Mouse (Mus musculus) right cerebral cortex, postnatal 14 days (tissue): Measurements from ENCODE around the gene Amdhd1.
"Not testable (repeated sequence)": the region's sequence is repeated elsewhere in the genome, so short reads cannot be mapped to it uniquely, and the experiment has no call there.

Experiments
- DNase-seq: peaks from one replicate; pipeline ENCODE4 v3.0.0; 2022

The Amdhd1 gene

DNA sequence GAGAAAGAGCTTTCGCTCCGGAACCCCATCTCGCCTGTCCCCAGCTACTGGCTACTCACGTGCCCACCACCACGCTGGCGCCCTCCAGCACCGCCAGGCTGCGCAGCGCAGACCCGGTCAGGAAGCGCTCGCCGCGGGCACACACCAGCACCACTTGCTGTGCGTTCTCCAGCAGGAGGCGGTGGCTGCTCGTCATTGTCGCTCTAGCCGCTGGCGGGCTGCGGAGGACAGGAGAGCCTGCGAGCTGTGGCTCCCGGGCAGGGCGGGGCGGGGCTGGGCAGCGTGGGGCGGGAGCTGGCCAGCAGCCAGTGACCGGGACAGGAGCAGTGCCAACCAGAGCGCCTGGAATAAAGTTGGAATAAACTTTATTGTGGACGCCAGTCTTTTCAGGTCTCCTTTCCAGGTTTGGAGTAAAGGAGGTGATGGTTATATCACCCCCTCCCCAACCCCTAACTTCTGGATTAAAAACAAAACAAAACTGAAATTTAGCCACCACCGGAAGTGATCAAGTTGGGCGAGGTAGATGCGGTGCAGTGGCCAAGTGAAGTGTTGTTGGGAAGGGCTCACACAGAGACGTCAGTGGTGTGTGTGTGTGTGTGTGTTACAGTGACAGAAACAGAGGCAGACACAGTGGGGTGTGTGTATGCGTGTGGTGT is at the start of gene Amdhd1:
Gene Amdhd1, minus strand, starts transcription at position 259 of the 656 bp plus-strand sequence.
- peak; percentile 72 for DNase-seq

DNA sequence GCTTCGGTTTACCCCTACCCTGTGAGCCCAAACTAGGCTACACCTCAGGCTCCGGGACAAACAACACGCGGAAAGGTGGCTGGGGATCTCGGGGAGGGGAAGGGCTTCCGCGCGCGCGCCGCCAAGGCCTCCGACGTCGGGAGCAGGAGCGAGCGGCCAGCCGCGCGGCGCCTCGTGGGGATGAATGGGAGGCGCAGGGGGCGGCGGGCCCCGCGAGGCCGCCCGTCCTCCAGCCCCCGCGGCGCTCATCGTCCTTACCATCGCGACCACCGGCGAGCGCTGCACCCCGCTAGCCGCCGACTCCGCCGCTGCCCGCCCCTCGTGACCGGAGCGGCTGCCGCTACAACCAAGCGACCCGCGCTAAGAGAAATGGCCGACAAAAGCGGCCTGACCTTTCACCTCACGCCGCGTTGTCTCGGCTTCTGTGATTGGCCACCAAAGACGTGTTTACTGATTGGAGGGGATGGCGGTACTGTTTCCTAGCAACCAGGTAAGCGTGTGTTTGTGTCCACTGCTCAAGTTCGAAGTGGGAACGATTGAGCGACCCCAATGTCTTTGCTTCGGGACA is 49.5 kb upstream of the Amdhd1 start, which contains the start of gene Snrpf:
Gene Snrpf, minus strand, starts transcription at position 426 of the 568 bp plus-strand sequence.
- peak; percentile 89 for DNase-seq

DNA sequence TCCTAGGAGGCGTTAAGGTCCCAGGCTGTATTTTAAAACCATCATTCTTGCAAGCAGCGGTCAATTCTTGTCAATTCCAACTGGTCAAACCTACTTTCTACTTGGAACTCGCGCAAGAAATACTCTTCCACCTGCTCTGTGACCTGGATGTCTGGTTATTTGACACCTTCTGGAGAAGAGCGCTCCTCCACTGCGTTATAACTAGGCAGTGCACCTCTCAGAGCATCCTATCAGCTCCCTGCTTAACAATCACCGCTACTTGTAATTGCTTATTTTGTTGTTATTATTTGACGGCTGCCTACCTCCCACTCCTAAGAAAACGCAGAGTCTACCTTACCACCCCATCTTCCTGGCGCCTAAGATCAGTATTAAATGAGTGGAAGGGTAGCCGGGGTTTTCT is 49.0 kb upstream of the Amdhd1 start:
- DNase-seq: no peak

DNA sequence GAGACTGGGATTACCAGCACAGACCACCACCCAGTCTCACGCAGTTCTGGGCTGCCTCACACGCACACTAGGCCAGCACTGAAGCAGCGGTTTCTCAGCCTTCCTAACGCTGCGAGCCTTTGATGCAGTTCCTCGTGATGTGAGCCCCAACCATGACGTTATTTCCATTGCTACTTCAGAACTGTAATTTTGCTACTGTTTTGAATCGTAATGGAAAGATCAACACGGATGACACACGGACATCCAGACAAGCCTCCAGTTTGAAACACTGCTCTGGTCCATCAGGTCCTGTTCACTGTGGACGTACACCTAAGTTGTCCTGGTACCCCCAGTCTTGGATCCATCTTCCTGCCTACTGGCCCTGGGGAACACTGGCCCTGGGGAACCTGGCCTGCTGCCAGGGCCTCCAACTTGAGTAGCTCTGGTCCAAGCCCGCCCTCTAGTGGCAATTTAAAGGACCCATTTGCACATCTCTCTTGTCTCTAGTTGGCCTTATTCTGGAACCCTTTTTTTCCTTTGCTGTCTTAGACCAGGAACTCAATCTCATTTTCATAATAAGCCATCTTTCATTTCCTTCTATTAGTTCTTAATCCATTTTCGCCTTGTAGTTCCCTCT is 37.5 kb upstream of the Amdhd1 start:
- peak; percentile 86 for DNase-seq

DNA sequence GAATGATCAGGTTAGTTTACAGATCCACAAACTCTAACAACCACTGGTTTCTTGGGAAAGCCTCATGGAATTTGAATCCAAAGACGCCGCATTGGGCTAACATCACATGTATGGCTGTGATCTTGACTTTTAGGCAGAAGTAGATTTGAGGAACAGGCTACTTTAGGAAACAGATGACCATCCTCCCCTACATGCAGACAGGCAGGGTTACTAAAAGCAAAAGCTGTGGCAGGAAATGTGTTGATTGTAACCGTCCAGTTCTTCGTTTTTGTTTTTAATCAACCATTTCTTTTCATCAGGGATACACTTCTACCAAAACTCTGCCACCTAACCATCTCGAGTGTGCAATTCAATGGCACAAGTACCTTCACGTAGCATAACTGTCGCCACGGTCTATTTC is 36.1 kb upstream of the Amdhd1 start:
- DNase-seq: no peak

DNA sequence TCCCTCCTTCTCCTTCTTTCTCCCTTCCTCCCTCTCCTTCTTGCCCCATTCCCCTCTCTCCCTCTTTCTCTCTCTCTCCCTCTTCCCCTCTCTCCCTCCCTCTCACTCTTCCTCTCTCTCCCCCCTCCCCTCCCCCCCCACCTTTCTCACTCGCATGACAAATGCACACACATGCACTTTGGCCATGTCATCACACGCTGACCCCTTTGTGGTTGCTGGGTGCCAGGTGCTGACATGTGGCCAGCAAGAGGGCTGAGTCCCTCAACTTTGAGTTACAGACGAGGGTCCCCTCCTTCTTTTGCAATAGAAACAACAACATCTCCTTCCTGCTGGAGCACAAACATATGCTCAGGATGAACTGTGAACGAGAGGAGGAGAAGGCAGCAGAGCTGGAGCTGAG is 35.1 kb upstream of the Amdhd1 start:
- no peak for DNase-seq

DNA sequence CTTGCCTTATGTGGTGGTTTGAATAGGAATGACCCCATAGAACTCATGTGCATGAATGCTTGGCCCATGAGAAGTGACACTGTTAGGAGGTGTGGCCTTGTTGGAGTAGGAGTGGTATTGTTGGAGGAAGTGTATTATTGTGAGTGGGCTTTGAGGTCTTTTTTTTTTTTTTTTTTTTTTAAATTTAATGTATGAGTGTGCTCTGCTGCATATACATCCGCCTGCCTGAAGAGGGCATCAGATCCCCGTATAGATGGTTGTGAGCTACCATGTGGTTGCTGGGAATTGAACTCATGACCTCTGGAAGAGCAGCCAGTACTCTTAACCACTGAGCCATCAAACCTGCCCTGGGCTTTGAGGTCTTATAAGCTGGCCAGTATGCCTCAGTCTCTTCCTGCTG is 32.4 kb upstream of the Amdhd1 start:
- DNase-seq: no peak

DNA sequence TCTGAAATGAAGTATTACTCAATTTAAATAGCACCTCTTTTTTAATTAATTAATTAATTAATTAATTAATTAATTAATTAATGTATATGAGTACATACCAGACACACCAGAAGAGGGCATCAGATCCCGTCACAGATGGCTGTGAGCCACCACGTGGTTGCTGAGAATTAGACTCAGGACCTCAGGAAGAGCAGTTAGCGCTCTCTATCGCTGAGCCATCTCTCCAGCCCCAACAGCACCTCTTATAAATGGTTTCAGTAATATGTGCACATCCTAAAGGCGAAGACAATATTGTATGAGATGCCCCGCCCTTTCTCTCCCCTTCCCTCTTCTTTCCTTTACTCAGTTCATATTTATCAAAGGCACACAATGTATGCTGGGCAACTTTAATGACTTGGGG is 28.8 kb upstream of the Amdhd1 start:
- DNase-seq: no peak

DNA sequence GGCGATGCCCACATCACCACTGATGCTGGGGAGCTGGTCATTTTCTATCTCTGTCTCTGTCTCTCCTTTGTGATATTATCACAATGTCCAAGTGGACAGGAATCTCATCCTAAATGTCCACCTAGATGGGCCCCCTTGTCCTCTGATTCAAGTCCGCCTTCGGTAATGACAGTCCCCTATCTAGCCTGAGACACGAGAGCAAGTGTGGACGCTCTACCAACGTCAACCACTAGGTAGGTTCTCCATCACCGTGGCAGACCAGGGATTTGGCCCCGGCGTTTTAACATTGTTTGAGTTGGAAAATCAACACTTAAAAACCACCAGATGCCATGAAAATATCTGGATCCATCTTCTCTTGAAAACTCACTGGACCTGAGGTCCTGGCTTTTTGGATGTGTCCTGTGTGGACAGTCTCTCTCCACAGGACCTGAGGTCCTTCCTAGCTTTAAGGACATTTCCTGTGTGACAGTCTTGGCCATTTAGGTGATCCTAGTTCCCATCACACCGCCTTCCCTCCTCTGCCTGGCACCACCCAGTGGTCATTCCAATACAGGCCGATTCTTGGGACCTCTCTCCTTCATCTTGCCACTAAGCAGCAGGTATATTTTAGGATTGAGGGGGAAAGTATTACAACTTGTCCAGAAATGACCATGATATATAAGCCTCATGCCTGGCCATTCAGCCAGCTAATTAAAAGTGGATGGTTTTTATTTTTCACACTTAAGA is 28.2 kb upstream of the Amdhd1 start:
- DNase-seq: no peak

DNA sequence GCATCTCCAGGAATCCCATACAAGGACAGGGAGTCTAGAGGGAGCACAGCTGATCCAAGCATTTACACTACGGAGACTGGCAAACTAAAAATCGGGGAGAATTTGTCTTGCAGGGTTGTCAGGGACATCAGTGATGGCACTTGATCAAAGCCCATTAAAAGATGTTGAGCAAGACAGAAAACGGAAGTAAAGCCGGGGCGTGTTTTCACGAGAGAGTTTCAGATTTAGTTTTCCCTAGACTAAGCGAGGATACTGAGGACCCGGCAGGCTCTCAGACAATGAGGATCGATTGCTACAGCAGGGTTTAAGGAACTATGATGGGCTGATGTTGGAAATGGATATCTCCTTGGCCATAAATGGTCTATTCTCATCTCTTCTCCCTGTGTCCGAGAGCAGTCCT is 27.2 kb upstream of the Amdhd1 start:
- DNase-seq: no peak

DNA sequence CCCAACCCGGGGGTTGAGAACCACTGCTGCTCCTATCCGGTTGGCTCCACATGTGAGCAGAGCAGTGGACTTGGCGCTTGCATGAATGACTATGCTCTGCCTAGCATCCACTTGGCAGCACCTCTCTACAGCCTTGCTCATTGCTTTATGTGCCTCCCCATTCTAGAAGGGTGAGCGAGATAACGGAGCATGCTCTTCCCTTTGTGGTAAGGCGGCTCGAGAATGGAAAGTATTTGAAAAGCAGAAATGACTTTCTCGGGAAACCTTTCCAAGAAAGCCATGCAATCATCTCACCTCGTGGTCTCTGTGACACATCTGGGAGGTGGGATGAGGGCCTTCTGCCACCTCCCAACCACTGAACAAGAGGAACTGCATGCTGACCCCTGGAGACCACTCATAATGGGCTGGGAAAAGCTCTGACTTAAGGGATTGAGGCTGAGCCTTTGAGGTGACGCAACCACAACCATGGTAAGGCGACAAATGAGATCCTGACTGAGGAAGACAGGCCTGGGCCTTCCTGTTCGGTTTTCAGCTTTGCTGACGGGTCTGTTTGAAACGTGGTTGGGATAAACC is 24.8 kb upstream of the Amdhd1 start:
- DNase-seq: no peak

DNA sequence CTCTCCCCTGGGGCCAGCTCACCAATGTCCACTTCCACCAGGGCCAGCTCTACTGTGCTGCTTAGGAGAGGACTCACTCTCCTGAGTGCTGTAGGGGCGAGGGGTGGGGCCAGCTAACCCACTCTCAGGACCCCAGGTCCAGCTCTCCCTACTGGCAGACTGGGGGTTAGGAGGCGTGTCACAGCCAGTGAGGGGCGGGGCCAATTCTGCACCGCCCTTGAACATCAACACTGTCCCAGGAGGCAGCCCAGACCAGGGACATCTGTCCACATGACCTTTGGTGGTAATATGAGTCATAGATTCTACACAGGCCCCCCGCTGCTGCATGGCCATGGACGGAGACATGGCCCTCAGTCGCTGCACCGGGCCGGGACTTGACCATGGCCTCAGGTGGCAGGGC is 20.0 kb upstream of the Amdhd1 start:
- DNase-seq: no peak

DNA sequence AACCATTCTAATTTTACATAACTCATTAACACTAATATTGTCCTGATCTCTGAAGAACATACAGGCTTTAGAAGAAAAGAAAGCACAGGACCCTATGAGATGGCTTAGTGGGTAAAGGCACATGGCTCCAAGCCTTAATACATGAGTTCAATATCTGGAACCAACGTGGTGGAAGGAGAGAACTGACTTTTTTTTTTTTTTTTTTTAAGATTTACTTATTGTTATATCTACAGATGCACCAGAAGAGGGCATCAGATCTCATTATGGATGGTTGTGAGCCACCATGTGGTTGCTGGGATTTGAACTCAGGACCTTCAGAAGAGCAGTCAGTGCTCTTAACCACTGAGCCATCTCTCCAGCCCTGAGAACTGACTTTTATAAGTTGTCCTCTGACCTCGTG is 18.1 kb upstream of the Amdhd1 start:
- DNase-seq: not testable (repeated sequence)

DNA sequence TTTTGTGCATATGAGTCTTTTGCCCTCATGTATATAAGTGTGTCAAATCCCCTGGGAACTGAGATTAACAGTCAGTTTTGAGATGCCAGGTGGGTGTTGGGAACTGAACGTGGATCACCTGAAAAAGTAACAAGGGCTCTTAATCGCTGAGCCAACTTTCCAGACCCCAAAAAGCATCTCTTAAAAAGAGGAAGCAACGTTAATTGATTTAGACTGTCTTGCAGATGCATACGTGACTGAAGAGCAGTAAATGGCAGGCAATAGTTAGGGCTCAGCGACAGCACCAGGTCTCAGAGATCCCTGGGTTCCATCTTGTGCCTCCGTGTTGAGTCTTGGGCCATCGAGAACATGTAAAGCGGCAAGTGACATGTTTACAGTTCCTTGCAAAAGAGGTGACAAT is 12.8 kb upstream of the Amdhd1 start:
- no peak for DNase-seq

DNA sequence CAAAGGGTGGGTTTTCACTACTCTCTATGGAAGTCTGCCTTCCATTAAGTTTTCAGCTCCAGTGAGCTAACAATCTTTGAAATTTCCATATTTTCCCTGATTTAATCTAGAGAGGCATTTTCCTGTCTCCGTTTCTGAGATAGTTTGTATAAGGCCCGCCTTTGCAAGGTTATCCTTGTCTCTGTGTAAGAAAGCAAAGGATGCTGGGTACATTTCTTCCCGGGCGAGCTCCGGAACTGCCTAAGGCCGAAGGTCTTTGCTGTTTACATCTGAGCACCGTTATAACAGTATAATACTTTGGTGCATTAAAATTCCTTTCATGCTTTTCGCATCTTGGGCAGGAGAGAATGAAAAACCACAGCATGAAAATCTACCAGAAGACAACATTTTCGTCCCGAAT is 10.0 kb upstream of the Amdhd1 start:
- DNase-seq: no peak

DNA sequence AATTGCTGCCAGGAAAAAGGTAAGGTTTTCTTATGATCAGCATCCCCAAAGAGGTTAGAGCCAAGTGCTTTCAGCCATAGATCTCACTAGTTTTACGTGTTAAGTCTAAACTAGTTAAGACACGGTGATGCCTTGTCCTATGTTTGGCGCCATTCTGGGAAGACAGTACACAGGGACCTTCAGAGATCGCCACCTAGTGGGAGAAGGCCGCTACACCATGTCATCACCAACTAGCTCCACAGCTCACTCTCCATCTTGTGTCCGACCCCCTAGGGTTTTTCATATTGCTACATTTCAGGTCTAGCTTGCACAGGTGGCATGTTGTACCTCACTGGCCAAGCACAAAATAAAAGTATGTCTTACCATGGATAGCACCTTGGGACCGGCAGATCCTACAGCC is 9.2 kb upstream of the Amdhd1 start:
- peak; percentile 84 for DNase-seq

DNA sequence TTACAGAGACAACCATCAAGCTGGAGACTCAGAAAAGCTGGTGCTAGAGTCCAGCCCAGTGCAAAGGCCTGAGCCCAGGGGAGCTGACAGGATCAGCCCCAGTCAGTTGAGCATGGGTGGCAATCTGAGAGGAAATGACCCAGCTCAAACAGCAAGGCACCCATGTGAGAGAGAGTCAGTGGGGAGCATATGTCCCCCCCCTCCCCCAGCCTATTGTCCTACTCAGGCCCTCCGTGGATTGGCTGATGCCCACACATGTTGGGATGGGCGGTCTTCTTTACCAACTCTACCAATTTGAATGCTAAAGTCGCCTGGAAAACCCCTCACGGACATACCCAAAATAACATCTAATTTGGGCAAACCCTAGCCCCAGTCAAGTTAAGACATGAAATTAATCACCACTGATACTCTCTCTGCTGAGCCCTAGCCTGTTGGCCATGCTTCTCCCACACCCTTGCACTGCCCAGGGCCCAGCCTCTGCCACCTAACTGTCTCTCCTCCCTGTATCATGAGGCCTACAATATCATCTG is 8.0 kb upstream of the Amdhd1 start:
- no peak for DNase-seq

DNA sequence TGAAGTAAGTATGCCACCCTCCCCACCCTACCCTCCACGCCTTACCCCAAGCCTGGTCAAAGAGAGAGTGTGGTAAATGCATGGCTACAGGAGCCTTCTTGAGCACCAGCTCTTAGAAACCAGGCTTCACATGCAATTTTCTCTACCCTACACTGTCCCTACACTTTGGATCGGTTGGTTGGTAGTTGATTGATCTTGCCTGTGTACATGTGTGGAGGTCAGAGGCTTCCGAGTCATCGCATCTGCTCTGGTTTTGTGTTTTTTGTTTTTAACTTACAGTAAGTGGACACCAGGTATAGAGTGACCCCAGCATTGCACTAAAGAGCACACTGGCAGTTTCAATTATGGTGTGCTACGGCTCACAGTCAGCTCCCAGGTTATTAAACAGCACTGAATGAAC is 4.3 kb upstream of the Amdhd1 start:
- DNase-seq: no peak

DNA sequence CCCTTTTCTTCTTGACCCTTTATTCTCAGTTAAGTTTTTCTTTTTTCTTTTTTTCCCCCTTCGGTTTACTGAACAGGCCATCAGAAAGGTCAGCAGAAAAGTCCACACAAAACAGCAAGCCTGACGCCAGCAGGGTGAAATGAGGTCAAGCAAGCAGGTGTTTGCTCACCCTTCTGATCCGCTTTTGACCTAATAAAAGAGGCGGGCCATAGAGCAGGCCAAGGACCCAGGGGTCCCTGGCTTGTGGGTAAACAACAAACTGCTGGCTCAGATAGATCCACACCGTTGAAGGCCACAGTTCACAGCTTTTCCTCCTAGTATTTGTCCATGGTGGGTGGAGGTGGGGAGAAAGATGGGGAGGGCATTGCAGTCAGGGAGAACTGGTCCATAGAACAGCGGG is 3.3 kb upstream of the Amdhd1 start:
- DNase-seq: no peak

DNA sequence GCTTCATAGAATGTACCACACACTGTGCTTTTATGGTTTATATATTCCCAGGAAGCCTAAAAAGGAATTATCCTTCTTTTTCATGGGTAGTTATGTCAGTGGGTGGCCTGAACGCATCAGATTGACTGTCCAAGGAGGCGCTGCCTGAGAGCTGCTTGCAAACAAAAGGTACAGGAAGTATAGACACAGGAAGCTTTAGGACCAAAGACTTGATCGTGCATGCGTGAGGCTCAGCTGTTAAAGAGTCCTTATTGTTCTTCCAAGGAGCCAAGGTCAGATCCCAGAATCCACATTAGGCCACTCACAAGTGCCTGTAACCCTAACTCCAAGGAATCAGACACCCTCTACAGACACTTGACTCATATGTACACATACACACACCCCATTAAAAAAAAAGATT is 2.5 kb upstream of the Amdhd1 start:
- no peak for DNase-seq

DNA sequence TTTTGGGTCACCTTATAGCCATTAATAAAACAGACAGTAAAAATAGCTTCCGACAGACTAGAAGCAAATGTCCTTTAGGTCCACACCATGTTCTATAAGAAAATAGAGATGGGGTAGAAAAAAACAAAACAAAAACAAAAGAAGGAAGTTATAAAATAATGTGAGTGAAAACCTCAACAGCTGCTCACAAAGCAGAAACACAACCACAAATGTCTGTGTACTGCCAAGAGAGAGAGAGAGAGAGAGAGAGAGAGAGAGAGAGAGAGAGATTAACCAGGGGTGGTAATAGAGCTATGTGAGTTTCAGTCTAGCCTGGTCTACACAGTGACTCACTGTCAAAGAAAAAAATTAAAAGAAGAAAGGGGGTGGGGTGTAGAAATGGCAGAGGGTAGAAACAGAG is 1.8 kb upstream of the Amdhd1 start:
- no peak for DNase-seq

DNA sequence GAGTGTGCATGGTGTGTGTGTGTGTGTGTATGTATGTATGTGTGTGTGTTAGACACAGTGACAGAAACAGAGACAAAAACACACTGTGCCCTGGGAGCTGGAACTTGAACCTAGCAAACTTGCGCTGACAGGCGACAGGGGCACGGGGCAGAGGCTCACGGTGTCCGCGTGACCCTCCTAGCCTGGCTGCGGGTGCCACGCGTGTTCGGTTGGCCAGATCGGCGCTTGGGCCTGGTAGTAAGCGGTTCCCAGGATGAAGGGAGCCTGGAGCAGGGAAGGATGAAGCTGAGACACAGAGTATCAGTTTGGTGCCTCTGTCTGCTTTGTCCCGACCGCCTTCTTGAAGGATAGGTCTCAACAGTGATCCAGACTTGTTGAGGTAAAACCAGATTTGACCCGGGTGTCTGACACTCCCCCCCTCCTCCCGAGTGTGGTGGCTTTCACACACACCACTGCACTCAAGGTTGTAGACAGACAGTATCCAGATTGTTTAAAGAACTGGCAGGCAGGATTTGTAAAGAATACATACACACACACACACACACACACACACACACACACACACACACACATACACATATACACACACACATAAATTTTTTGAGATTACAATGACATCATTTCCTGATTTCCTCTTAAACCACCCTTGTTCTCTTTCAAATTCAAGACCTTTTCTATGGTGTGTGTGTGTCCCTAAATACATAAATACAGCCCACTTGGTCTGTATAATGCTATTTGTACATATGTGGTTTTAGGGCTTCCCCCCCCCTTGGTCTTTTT is 788 bp upstream of the Amdhd1 start, which contains the start of gene Ccdc38:
Gene Ccdc38, plus strand, starts transcription at position 202 of the 780 bp plus-strand sequence.
- DNase-seq: no peak
